Mouse (Mus musculus): ENCODE data around the gene Fa2h. TPM values are rescaled to one million over a fixed set of nuclear protein-coding genes. Genes with fewer than 3 reads are reported as not detected.

Fa2h gene
- not detected in 2 replicates for polyA plus RNA-seq (2014; fragmentation: Nextera tagmentation; extraction: Ambion mirVana)

- ATAC-seq (ENCODE audit: insufficient number of reproducible peaks, low FRiP score, low TSS enrichment, low read depth) (peak; percentile 97), DNase-seq (ENCODE audit: low spot score) (peak; percentile 87)
- Histone ChIP-seq H3K27ac (replicated peaks; ENCODE audit: low read depth, low read length) (no peak within 1 kb of the TSS), H3K27me3 (ENCODE audit: control insufficient read depth, insufficient read depth, low read length) (peaks cover 30% of the 10 kb centered on the region), H3K4me2 (ENCODE audit: low read depth, severe bottlenecking) (peak within 1 kb of the TSS; percentile 77), H3K4me3 (ENCODE audit: low read depth, low read length) (peak within 1 kb of the TSS; percentile 30), H3K9me3 (ENCODE audit: control insufficient read depth, low read length) (no peaks in the 10 kb centered on the region), H3K4me1 (ENCODE audit: control insufficient read depth, insufficient read depth, low read length) (no peaks in the 10 kb centered on the region), H3K36me3 (ENCODE audit: control insufficient read depth, insufficient read depth, low read length) (no peaks in the 10 kb centered on the region), H3K9ac (ENCODE audit: low read length) (peak within 1 kb of the TSS; percentile 27; the same call in 1 of the 2 replicates)
- 1% methylated on average over 65 of the region's 71 CpGs for WGBS
Observed at GRCm38 (mm10) chr8:111393391-111394363, at the start of gene Fa2h. Gene Fa2h (minus strand): TSS chr8:111393824.

GRCm38 (mm10) chr8:111439189-111439588 is 45.6 kb upstream of the Fa2h start:
- peak; percentile 82 for DNase-seq (ENCODE audit: low spot score)
- Histone ChIP-seq H3K36me3 (ENCODE audit: control insufficient read depth, insufficient read depth, low read length) (no peaks in the 10 kb centered on the region), H3K4me3 (ENCODE audit: low read depth, low read length) (no peak overlapping the region), H3K9me3 (ENCODE audit: control insufficient read depth, low read length) (no peaks in the 10 kb centered on the region), H3K4me2 (ENCODE audit: low read depth, severe bottlenecking) (no peak overlapping the region), H3K27me3 (ENCODE audit: control insufficient read depth, insufficient read depth, low read length) (no peaks in the 10 kb centered on the region), H3K4me1 (ENCODE audit: control insufficient read depth, insufficient read depth, low read length) (no peaks in the 10 kb centered on the region), H3K27ac (replicated peaks; ENCODE audit: low read depth, low read length) (no peak overlapping the region), H3K9ac (ENCODE audit: low read length) (peak overlapping the region; percentile 18; the same call in 1 of the 2 replicates)
- no peak for ATAC-seq (ENCODE audit: insufficient number of reproducible peaks, low FRiP score, low TSS enrichment, low read depth)
- WGBS = 18% methylated on average over 9 of the region's 9 CpGs

GRCm38 (mm10) chr8:111435071-111435828 is 41.6 kb upstream of the Fa2h start:
- ATAC-seq (ENCODE audit: insufficient number of reproducible peaks, low FRiP score, low TSS enrichment, low read depth) (no peak), DNase-seq (ENCODE audit: low spot score) (no peak)
- Histone ChIP-seq H3K27me3 (ENCODE audit: control insufficient read depth, insufficient read depth, low read length) (no peaks in the 10 kb centered on the region), H3K36me3 (ENCODE audit: control insufficient read depth, insufficient read depth, low read length) (no peaks in the 10 kb centered on the region), H3K9me3 (ENCODE audit: control insufficient read depth, low read length) (no peaks in the 10 kb centered on the region), H3K4me2 (ENCODE audit: low read depth, severe bottlenecking) (no peak overlapping the region), H3K27ac (replicated peaks; ENCODE audit: low read depth, low read length) (no peak overlapping the region), H3K4me1 (ENCODE audit: control insufficient read depth, insufficient read depth, low read length) (no peaks in the 10 kb centered on the region), H3K4me3 (ENCODE audit: low read depth, low read length) (no peak overlapping the region), H3K9ac (ENCODE audit: low read length) (no peak overlapping the region)
- 57% methylated on average over 11 of the region's 11 CpGs for WGBS

GRCm38 (mm10) chr8:111424646-111425045 is 31.0 kb upstream of the Fa2h start:
- Histone ChIP-seq H3K27me3 (ENCODE audit: control insufficient read depth, insufficient read depth, low read length) (no peaks in the 10 kb centered on the region), H3K4me3 (ENCODE audit: low read depth, low read length) (no peak overlapping the region), H3K4me1 (ENCODE audit: control insufficient read depth, insufficient read depth, low read length) (no peaks in the 10 kb centered on the region), H3K9me3 (ENCODE audit: control insufficient read depth, low read length) (no peaks in the 10 kb centered on the region), H3K36me3 (ENCODE audit: control insufficient read depth, insufficient read depth, low read length) (no peaks in the 10 kb centered on the region), H3K4me2 (ENCODE audit: low read depth, severe bottlenecking) (no peak overlapping the region), H3K9ac (ENCODE audit: low read length) (no peak overlapping the region), H3K27ac (replicated peaks; ENCODE audit: low read depth, low read length) (no peak overlapping the region)
- ATAC-seq (ENCODE audit: insufficient number of reproducible peaks, low FRiP score, low TSS enrichment, low read depth) = no peak
- 89% methylated on average over 9 of the region's 9 CpGs for WGBS
- DNase-seq (ENCODE audit: low spot score) = no peak

- no peak overlapping the region for H3K4me2 ChIP-seq (ENCODE audit: low read depth, severe bottlenecking)
- no peaks in the 10 kb centered on the region for H3K36me3 ChIP-seq (ENCODE audit: control insufficient read depth, insufficient read depth, low read length)
- H3K27ac ChIP-seq (replicated peaks; ENCODE audit: low read depth, low read length) = no peak overlapping the region
- H3K4me1 ChIP-seq (ENCODE audit: control insufficient read depth, insufficient read depth, low read length) = no peaks in the 10 kb centered on the region
- H3K9me3 ChIP-seq (ENCODE audit: control insufficient read depth, low read length) = no peaks in the 10 kb centered on the region
- ATAC-seq (ENCODE audit: insufficient number of reproducible peaks, low FRiP score, low TSS enrichment, low read depth) (no peak), DNase-seq (ENCODE audit: low spot score) (no peak)
- H3K9ac ChIP-seq (ENCODE audit: low read length) = no peak overlapping the region
- WGBS = 90% methylated on average over 11 of the region's 11 CpGs
- H3K27me3 ChIP-seq (ENCODE audit: control insufficient read depth, insufficient read depth, low read length) = no peaks in the 10 kb centered on the region
- H3K4me3 ChIP-seq (ENCODE audit: low read depth, low read length) = no peak overlapping the region
Observed at GRCm38 (mm10) chr8:111424181-111424580, 30.6 kb upstream of the Fa2h start.

GRCm38 (mm10) chr8:111422614-111423013 is 29.0 kb upstream of the Fa2h start:
- 91% methylated on average over 2 of the region's 2 CpGs for WGBS
- no peaks in the 10 kb centered on the region for H3K27me3 ChIP-seq (ENCODE audit: control insufficient read depth, insufficient read depth, low read length)
- no peak overlapping the region for H3K9ac ChIP-seq (ENCODE audit: low read length)
- H3K9me3 ChIP-seq (ENCODE audit: control insufficient read depth, low read length) = no peaks in the 10 kb centered on the region
- no peaks in the 10 kb centered on the region for H3K4me1 ChIP-seq (ENCODE audit: control insufficient read depth, insufficient read depth, low read length)
- no peaks in the 10 kb centered on the region for H3K36me3 ChIP-seq (ENCODE audit: control insufficient read depth, insufficient read depth, low read length)
- ATAC-seq (ENCODE audit: insufficient number of reproducible peaks, low FRiP score, low TSS enrichment, low read depth) (no peak), DNase-seq (ENCODE audit: low spot score) (no peak)
- no peak overlapping the region for H3K4me2 ChIP-seq (ENCODE audit: low read depth, severe bottlenecking)
- no peak overlapping the region for H3K27ac ChIP-seq (replicated peaks; ENCODE audit: low read depth, low read length)
- no peak overlapping the region for H3K4me3 ChIP-seq (ENCODE audit: low read depth, low read length)

- Histone ChIP-seq H3K4me2 (ENCODE audit: low read depth, severe bottlenecking) (no peak overlapping the region), H3K9ac (ENCODE audit: low read length) (no peak overlapping the region), H3K4me3 (ENCODE audit: low read depth, low read length) (no peak overlapping the region), H3K27me3 (ENCODE audit: control insufficient read depth, insufficient read depth, low read length) (no peaks in the 10 kb centered on the region), H3K36me3 (ENCODE audit: control insufficient read depth, insufficient read depth, low read length) (no peaks in the 10 kb centered on the region), H3K9me3 (ENCODE audit: control insufficient read depth, low read length) (no peaks in the 10 kb centered on the region), H3K4me1 (ENCODE audit: control insufficient read depth, insufficient read depth, low read length) (no peaks in the 10 kb centered on the region), H3K27ac (replicated peaks; ENCODE audit: low read depth, low read length) (no peak overlapping the region)
- ATAC-seq (ENCODE audit: insufficient number of reproducible peaks, low FRiP score, low TSS enrichment, low read depth) = no peak
- no peak for DNase-seq (ENCODE audit: low spot score)
- 73% methylated on average over 3 of the region's 3 CpGs for WGBS
Observed at GRCm38 (mm10) chr8:111419171-111419570, 25.5 kb upstream of the Fa2h start.

- Histone ChIP-seq H3K9ac (ENCODE audit: low read length) (no peak overlapping the region), H3K27me3 (ENCODE audit: control insufficient read depth, insufficient read depth, low read length) (no peaks in the 10 kb centered on the region), H3K9me3 (ENCODE audit: control insufficient read depth, low read length) (no peaks in the 10 kb centered on the region), H3K4me2 (ENCODE audit: low read depth, severe bottlenecking) (no peak overlapping the region), H3K36me3 (ENCODE audit: control insufficient read depth, insufficient read depth, low read length) (no peaks in the 10 kb centered on the region), H3K27ac (replicated peaks; ENCODE audit: low read depth, low read length) (no peak overlapping the region), H3K4me3 (ENCODE audit: low read depth, low read length) (no peak overlapping the region), H3K4me1 (ENCODE audit: control insufficient read depth, insufficient read depth, low read length) (no peaks in the 10 kb centered on the region)
- WGBS = 33% methylated on average over 9 of the region's 9 CpGs
- peak; percentile 54 for DNase-seq (ENCODE audit: low spot score)
- 0 out of 2 replicates have a peak, but pooled peaks have one; percentile 47 for ATAC-seq (ENCODE audit: insufficient number of reproducible peaks, low FRiP score, low TSS enrichment, low read depth)
Observed at GRCm38 (mm10) chr8:111418601-111419000, 25.0 kb upstream of the Fa2h start.
